Mouse (Mus musculus) small intestine, adult 2 months (tissue): ENCODE data around the gene Rab3ip. TPM values are rescaled to one million over a fixed set of nuclear protein-coding genes. Genes with fewer than 3 reads are reported as not detected.

ENCODE experiments used
- H3K27ac ChIP-seq: fragments of 200-500 bp; 2 replicates; pipeline ENCODE4 v1.5.1; 2012; ENCODE audit warnings: low read depth, low read length, control low read depth, inconsistent platforms; ENCODE audit not compliant: insufficient read depth
- H3K27me3 ChIP-seq: fragments of 200-500 bp; 2 replicates; pipeline ENCODE4 v1.6.1; 2012; ENCODE audit warnings: mild to moderate bottlenecking, moderate library complexity, low read length, inconsistent platforms; ENCODE audit not compliant: control insufficient read depth, insufficient read depth
- H3K36me3 ChIP-seq: fragments of 200-500 bp; 2 replicates; pipeline ENCODE4 v1.6.1; 2012; ENCODE audit warnings: mild to moderate bottlenecking, low read length, control low read depth, inconsistent platforms; ENCODE audit not compliant: control insufficient read depth, insufficient read depth
- H3K4me1 ChIP-seq: fragments of 200-500 bp; 2 replicates; pipeline ENCODE4 v1.6.1; 2012; ENCODE audit warnings: low read length, inconsistent platforms, mixed read lengths; ENCODE audit not compliant: control insufficient read depth, insufficient read depth, insufficient read length
- H3K4me3 ChIP-seq: fragments of 200-500 bp; 2 replicates; pipeline ENCODE4 v1.5.1; 2012; ENCODE audit warnings: low read depth, mild to moderate bottlenecking, control low read depth, inconsistent platforms, low read length, moderate library complexity
- CTCF ChIP-seq: fragments of 200-500 bp; IDR thresholded peaks from 2 replicates; pipeline ENCODE4 v1.5.1; 2012; ENCODE audit warnings: low read depth, mild to moderate bottlenecking, control low read depth, inconsistent platforms, low read length, moderate library complexity, mixed read lengths; ENCODE audit not compliant: insufficient replicate concordance, insufficient read length; ENCODE audit errors: extremely low read depth
- POLR2A ChIP-seq: fragments of 200-500 bp; IDR thresholded peaks from 2 replicates; pipeline ENCODE4 v1.6.1; 2012; ENCODE audit warnings: low read depth, mild to moderate bottlenecking, control low read depth, inconsistent platforms, low read length, moderate library complexity
- WGBS: fragments of 180-500 bp; shearing (Covaris S2); methylation state at CpG from one replicate; pipeline ENCODE4 v1.1.7; 2018; 5-methylcytosine and 5-hydroxymethylcytosine counted together
- polyA plus RNA-seq: library from polyadenylated mRNA; depleted of rRNA; stranded (reverse); fragments of >200 nt; gene quantifications from 2 replicates; pipeline ENCODE4 v1.2.3, GENCODE M21; 2012; rRNA removed

The Rab3ip gene
- polyA plus RNA-seq, 1 experiment, result 169 TPM

DNA sequence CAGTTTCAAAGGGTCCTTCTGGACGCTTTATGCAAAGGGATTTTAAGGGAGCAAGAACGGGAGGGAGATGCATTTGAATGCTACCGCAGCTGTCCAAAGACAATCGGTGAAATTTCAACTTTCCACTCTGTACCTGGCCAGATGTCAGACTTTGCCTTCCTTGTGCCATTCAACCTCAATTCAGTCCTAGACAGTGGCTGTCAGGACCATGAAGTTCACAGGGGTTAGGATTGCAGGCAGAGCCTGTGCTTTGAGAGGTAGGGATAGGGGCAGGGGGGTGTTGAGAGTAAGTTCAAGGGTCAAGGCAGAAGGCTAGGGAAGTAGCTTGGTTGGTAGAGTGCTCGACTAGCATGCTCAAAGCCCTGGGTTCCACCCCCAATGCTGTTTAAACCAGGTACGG is 79.8 kb downstream of the Rab3ip start:
- H3K4me1 ChIP-seq, result peaks cover 28% of the 10 kb centered on the region
- TF ChIP-seq POLR2A (no peak), CTCF (no peak)
- 90% methylated on average over 6 of the region's 6 CpGs for WGBS
- H3K36me3 ChIP-seq, result no peaks in the 10 kb centered on the region
- no peaks in the 10 kb centered on the region for H3K27me3 ChIP-seq
- no peak overlapping the region for H3K27ac ChIP-seq
- no peak overlapping the region for H3K4me3 ChIP-seq

Other genes starting within 250 kb of the Rab3ip start
- gene Myrfl, start 53.9 kb downstream of the Rab3ip start, polyA plus RNA-seq, result 5.1 and 22.8 TPM in 2 replicates
- gene Gm10271, start 21.8 kb upstream of the Rab3ip start, polyA plus RNA-seq, result not detected in 2 replicates
- 0.08 TPM in 1 of 2 replicates, not detected in the other for gene Best3, start 35.5 kb upstream of the Rab3ip start, polyA plus RNA-seq
- gene Lrrc10, start 94.6 kb upstream of the Rab3ip start, polyA plus RNA-seq, result not detected in 2 replicates
- 20.6 and 37.3 TPM in 2 replicates for gene Cct2, start 113.0 kb upstream of the Rab3ip start, polyA plus RNA-seq
- 2.4 and 4.4 TPM in 2 replicates for gene Frs2, start 197.8 kb upstream of the Rab3ip start, polyA plus RNA-seq